Mouse (Mus musculus) heart, embryonic 13.5 days (tissue): ENCODE measurements around the gene Tnnt3. TPM values are rescaled to one million over a fixed set of nuclear protein-coding genes. Genes with fewer than 3 reads are reported as not detected.

Experiments
- ATAC-seq: fragments of 200-750 bp; cut with Nextera tagmentation; 2 replicates; pipeline ENCODE4 v1.8.0; 2017; ENCODE audit warnings: moderate TSS enrichment; ENCODE audit not compliant: insufficient number of reproducible peaks, low FRiP score, low TSS enrichment; ENCODE audit errors: extremely low read depth
- H3K27ac ChIP-seq: fragments of 300-500 bp; sonication (generic); replicated peaks from 2 replicates; pipeline ENCODE4 v1.5.1; 2015; ENCODE audit warnings: moderate library complexity, mild to moderate bottlenecking, inconsistent platforms
- H3K27me3 ChIP-seq: fragments of 300-500 bp; sonication (generic); replicated peaks from 2 replicates; pipeline ENCODE4 v1.6.1; 2015; ENCODE audit warnings: mild to moderate bottlenecking, inconsistent platforms
- H3K36me3 ChIP-seq: fragments of 300-500 bp; sonication (generic); 2 replicates; pipeline ENCODE4 v1.6.1; 2015; ENCODE audit warnings: mild to moderate bottlenecking, inconsistent platforms
- H3K4me1 ChIP-seq: fragments of 300-500 bp; sonication (generic); 2 replicates; pipeline ENCODE4 v1.6.1; 2015; ENCODE audit warnings: inconsistent platforms
- H3K4me2 ChIP-seq: fragments of 300-500 bp; sonication (generic); 2 replicates; pipeline ENCODE4 v1.6.1; 2015; ENCODE audit warnings: inconsistent platforms, mild to moderate bottlenecking, moderate library complexity
- H3K4me3 ChIP-seq: fragments of 300-500 bp; sonication (generic); 2 replicates; pipeline ENCODE4 v1.5.1; 2015; ENCODE audit warnings: moderate library complexity, mild to moderate bottlenecking, inconsistent platforms
- H3K9ac ChIP-seq: fragments of 300-500 bp; sonication (generic); 2 replicates; pipeline ENCODE4 v1.6.1; 2015; ENCODE audit warnings: inconsistent platforms, mild to moderate bottlenecking, moderate library complexity
- H3K9me3 ChIP-seq: fragments of 300-500 bp; sonication (generic); 2 replicates; pipeline ENCODE4 v1.6.1; 2016; ENCODE audit warnings: inconsistent platforms
- WGBS: fragments of 180-500 bp; shearing (Covaris S2); methylation state at CpG from one replicate; pipeline ENCODE4 v1.1.7; 2015; ENCODE audit warnings: mixed read lengths; 5-methylcytosine and 5-hydroxymethylcytosine counted together
- polyA plus RNA-seq: library from polyadenylated mRNA; unstranded; fragments of >200 nt; fragmentation: Nextera tagmentation; extraction: Ambion mirVana; gene quantifications from 2 replicates; pipeline ENCODE4 v1.2.1, GENCODE M21; 2015

Tnnt3 gene
- polyA plus RNA-seq, 1 experiment from 2014 or later, result 4.0 TPM

- H3K9ac ChIP-seq, result no peak overlapping the region
- no peaks in the 10 kb centered on the region for H3K36me3 ChIP-seq
- no peak overlapping the region for H3K4me2 ChIP-seq
- no peak overlapping the region for H3K4me3 ChIP-seq
- peaks cover 75% of the 10 kb centered on the region for H3K4me1 ChIP-seq
- no peaks in the 10 kb centered on the region for H3K9me3 ChIP-seq
- 81% methylated on average over 8 of the region's 8 CpGs for WGBS
- H3K27me3 ChIP-seq, result no peaks in the 10 kb centered on the region
- ATAC-seq, result no peak
- no peak overlapping the region for H3K27ac ChIP-seq
Measured at GRCm38 (mm10) chr7:142555366-142556088, 56.9 kb downstream of the Tnnt3 start.

- peaks cover 75% of the 10 kb centered on the region for H3K4me1 ChIP-seq
- H3K9me3 ChIP-seq, result no peaks in the 10 kb centered on the region
- no peaks in the 10 kb centered on the region for H3K27me3 ChIP-seq
- no peaks in the 10 kb centered on the region for H3K36me3 ChIP-seq
- H3K4me3 ChIP-seq, result no peak overlapping the region
- no peak overlapping the region for H3K9ac ChIP-seq
- H3K4me2 ChIP-seq, result no peak overlapping the region
- 86% methylated on average over 2 of the region's 2 CpGs for WGBS
- ATAC-seq, result no peak
- H3K27ac ChIP-seq, result no peak overlapping the region
Measured at GRCm38 (mm10) chr7:142556089-142556476, 57.4 kb downstream of the Tnnt3 start.

GRCm38 (mm10) chr7:142557696-142558095, 59.1 kb downstream of the Tnnt3 start:
- 25% methylated on average over 6 of the region's 6 CpGs for WGBS

GRCm38 (mm10) chr7:142558511-142559146, 60.0 kb downstream of the Tnnt3 start:
- H3K4me1 ChIP-seq, result peaks cover 76% of the 10 kb centered on the region
- H3K27me3 ChIP-seq, result no peaks in the 10 kb centered on the region
- 88% methylated on average over 9 of the region's 9 CpGs for WGBS

More at GRCm38 (mm10) chr7:142557696-142558095, 59.1 kb downstream of the Tnnt3 start:
- Histone ChIP-seq H3K36me3 (no peaks in the 10 kb centered on the region), H3K4me2 (no peak overlapping the region), H3K9ac (no peak overlapping the region), H3K27ac (no peak overlapping the region), H3K4me3 (no peak overlapping the region), H3K27me3 (no peaks in the 10 kb centered on the region), H3K9me3 (no peaks in the 10 kb centered on the region), H3K4me1 (peaks cover 76% of the 10 kb centered on the region)
- ATAC-seq, result no peak

GRCm38 (mm10) chr7:142559651-142560175, 61.1 kb downstream of the Tnnt3 start:
- Histone ChIP-seq H3K27ac (peak overlapping the region; percentile 52), H3K9me3 (no peaks in the 10 kb centered on the region), H3K4me1 (peaks cover 75% of the 10 kb centered on the region), H3K36me3 (no peaks in the 10 kb centered on the region), H3K4me2 (no peak overlapping the region), H3K4me3 (no peak overlapping the region), H3K9ac (peak overlapping the region; percentile 2; the same call in 1 of the 2 replicates), H3K27me3 (no peaks in the 10 kb centered on the region)
- 47% methylated on average over 5 of the region's 5 CpGs for WGBS
- ATAC-seq, result no peak

More at GRCm38 (mm10) chr7:142558511-142559146, 60.0 kb downstream of the Tnnt3 start:
- Histone ChIP-seq H3K4me3 (no peak overlapping the region), H3K9me3 (no peaks in the 10 kb centered on the region), H3K9ac (no peak overlapping the region), H3K36me3 (no peaks in the 10 kb centered on the region), H3K27ac (no peak overlapping the region), H3K4me2 (no peak overlapping the region)
- ATAC-seq, result no peak

GRCm38 (mm10) chr7:142560942-142561855, 62.6 kb downstream of the Tnnt3 start:
- H3K4me1 ChIP-seq, result peaks cover 76% of the 10 kb centered on the region
- WGBS, result 13% methylated on average over 18 of the region's 18 CpGs
- H3K27me3 ChIP-seq, result no peaks in the 10 kb centered on the region
- peak overlapping the region; percentile 4; the same call in 1 of the 2 replicates for H3K4me2 ChIP-seq
- H3K27ac ChIP-seq, result peak overlapping the region; percentile 52
- no peaks in the 10 kb centered on the region for H3K9me3 ChIP-seq
- H3K36me3 ChIP-seq, result no peaks in the 10 kb centered on the region
- ATAC-seq, result no peak; the same call in 1 of the 2 replicates
- peak overlapping the region; percentile 20 for H3K9ac ChIP-seq
- no peak overlapping the region for H3K4me3 ChIP-seq

GRCm38 (mm10) chr7:142561856-142562404, 63.3 kb downstream of the Tnnt3 start:
- 0 out of 2 replicates have a peak overlapping the region, but pooled peaks have one; percentile 20 for H3K9ac ChIP-seq
- peaks cover 80% of the 10 kb centered on the region for H3K4me1 ChIP-seq
- WGBS, result 60% methylated on average over 4 of the region's 4 CpGs

GRCm38 (mm10) chr7:142563168-142563567, 64.5 kb downstream of the Tnnt3 start:
- Histone ChIP-seq H3K4me3 (no peak overlapping the region), H3K4me1 (peaks cover 80% of the 10 kb centered on the region), H3K9ac (no peak overlapping the region), H3K36me3 (no peaks in the 10 kb centered on the region), H3K27ac (no peak overlapping the region; the same call in 1 of the 2 replicates), H3K9me3 (no peaks in the 10 kb centered on the region), H3K27me3 (no peaks in the 10 kb centered on the region), H3K4me2 (no peak overlapping the region)
- ATAC-seq, result no peak
- WGBS, result 39% methylated on average over 6 of the region's 6 CpGs

More at GRCm38 (mm10) chr7:142561856-142562404, 63.3 kb downstream of the Tnnt3 start:
- Histone ChIP-seq H3K9me3 (no peaks in the 10 kb centered on the region), H3K27me3 (no peaks in the 10 kb centered on the region), H3K27ac (peak overlapping the region; percentile 52), H3K36me3 (no peaks in the 10 kb centered on the region), H3K4me3 (no peak overlapping the region), H3K4me2 (no peak overlapping the region)
- no peak for ATAC-seq

GRCm38 (mm10) chr7:142564955-142565643, 66.5 kb downstream of the Tnnt3 start:
- Histone ChIP-seq H3K4me1 (peaks cover 94% of the 10 kb centered on the region), H3K27me3 (no peaks in the 10 kb centered on the region), H3K9ac (no peak overlapping the region), H3K4me2 (no peak overlapping the region), H3K9me3 (no peaks in the 10 kb centered on the region), H3K36me3 (no peaks in the 10 kb centered on the region), H3K27ac (0 out of 2 replicates have a peak overlapping the region, but pooled peaks have one; percentile 12), H3K4me3 (no peak overlapping the region)
- WGBS, result 51% methylated on average over 11 of the region's 11 CpGs
- no peak for ATAC-seq
